In genomic region chr8:106298261-106298660, GRCm38 (mm10) we compare ENCODE assay signal across 14 mouse cellular contexts. TPM values are rescaled to one million over a fixed set of nuclear protein-coding genes. Genes with fewer than 3 reads are reported as not detected.
A peak's percentile ranks its signal among the peaks of the same experiment; 100 is the strongest.
DNase-seq lines count a peak whose midpoint lies in the region; ATAC-seq lines count a peak whose summit lies in the region.
"Had no signal": no experiment of that assay in that cellular context is flagged by ENCODE, and none has a peak within 500 bp of the region (broad histone marks: within the 10 kb centered on the region; RNA-seq: fewer than 3 reads in every experiment).

No protein-coding gene starts in this region.

- ATAC-seq in heart, embryonic 16.5 days (replicated peaks; ENCODE audit: extremely low read depth, insufficient read depth, low FRiP score) = no peak
- ATAC-seq in cerebellum, adult (ENCODE audit: insufficient number of reproducible peaks, low FRiP score, low TSS enrichment) = no peak
- ATAC-seq: activated CD4-positive, CD25-positive, alpha-beta regulatory T cell, adult 4 months had no signal

- H3K9me3 ChIP-seq in heart, embryonic 16.5 days (replicated peaks; ENCODE audit: control insufficient read depth, low read length) = 0 out of 2 replicates have a peak, but pooled peaks cover 2% of the 10 kb centered on the region
- H3K9me3 ChIP-seq: neural tube, embryonic 13.5 days had no signal

- H3K27me3 ChIP-seq in heart, embryonic 16.5 days (ENCODE audit: control insufficient read depth, insufficient read depth, low read length) = no peaks in the 10 kb centered on the region
- H3K27me3 ChIP-seq: neural tube, embryonic 13.5 days had no signal

- no peak overlapping the region for H3K4me2 ChIP-seq in heart, embryonic 16.5 days (ENCODE audit: low read depth, low read length)
- H3K4me2 ChIP-seq: midbrain, embryonic 11.5 days; neural tube, embryonic 13.5 days had no signal

- peak overlapping the region; percentile 57 for H3K27ac ChIP-seq in heart, embryonic 16.5 days (ENCODE audit: low read length)
- H3K27ac ChIP-seq: neural tube, embryonic 13.5 days had no signal

- no peak overlapping the region for H3K9ac ChIP-seq in heart, embryonic 16.5 days (ENCODE audit: low read length)
- H3K9ac ChIP-seq: neural tube, embryonic 13.5 days had no signal

- 30% methylated on average over 5 of the region's 5 CpGs for WGBS in heart, embryonic 16.5 days

- H3K4me1 ChIP-seq in heart, embryonic 16.5 days (ENCODE audit: control insufficient read depth, insufficient read depth, low read length) = peaks cover 9% of the 10 kb centered on the region; the same call in 1 of the 2 replicates

- H3K4me3 ChIP-seq in heart, embryonic 16.5 days (ENCODE audit: low read length) = no peak overlapping the region
- H3K4me3 ChIP-seq: neural tube, embryonic 13.5 days had no signal

- DNase-seq in adrenal gland, postnatal 36 days = peak; percentile 17 to 40
- peak; percentile 27 for DNase-seq in gastrocnemius, postnatal 10 days
- peak; percentile 59 for DNase-seq in kidney, postnatal 14 days
- DNase-seq in frontal cortex, postnatal 36 days (ENCODE audit: low spot score in 2 of 2) = no peak
- no peak for DNase-seq in retina, postnatal 1 day
- DNase-seq in urinary bladder, postnatal 14 days (ENCODE audit: low spot score) = no peak
- DNase-seq: cerebellum, adult 9-10 months; thymus, postnatal 4 days had no signal

- H3K36me3 ChIP-seq in heart, embryonic 16.5 days (ENCODE audit: control insufficient read depth, insufficient read depth) = no peaks in the 10 kb centered on the region
- H3K36me3 ChIP-seq: neural tube, embryonic 13.5 days had no signal

RNA-seq across cellular contexts. Expression of gene Smpd3, which starts 39.5 kb away (rescaled TPM):
- total RNA-seq in adrenal gland, postnatal 36 days (2021) = 10 to 100 TPM in 1 of 2 experiments, 1 to 10 TPM in 1; 9.2 to 11.8 TPM
- total RNA-seq in gastrocnemius, postnatal 10 days (2021) = 1 to 10 TPM; 1.4 to 7.7 TPM
- 2.7 and 2.9 TPM in 2 replicates for polyA plus RNA-seq in heart, embryonic 16.5 days (2015; fragmentation: Nextera tagmentation; extraction: Ambion mirVana)
- total RNA-seq: granulocyte monocyte progenitor cell, adult 5-6 weeks had no signal
- polyA plus RNA-seq: activated CD4-positive, CD25-positive, alpha-beta regulatory T cell, adult 4 months had no signal

Comparison
In these comparisons a context has a peak if more than half of its experiments do, and no peak if none do; other contexts are left out.
1. DNase-seq: peak in adrenal gland, postnatal 36 days (2 of 2), gastrocnemius, postnatal 10 days (single experiment) and kidney, postnatal 14 days (single experiment); none in frontal cortex, postnatal 36 days (0 of 2), retina, postnatal 1 day (single experiment) and urinary bladder, postnatal 14 days (single experiment).